ENCODE assay signal across 24 mouse cellular contexts in the genomic region with DNA sequence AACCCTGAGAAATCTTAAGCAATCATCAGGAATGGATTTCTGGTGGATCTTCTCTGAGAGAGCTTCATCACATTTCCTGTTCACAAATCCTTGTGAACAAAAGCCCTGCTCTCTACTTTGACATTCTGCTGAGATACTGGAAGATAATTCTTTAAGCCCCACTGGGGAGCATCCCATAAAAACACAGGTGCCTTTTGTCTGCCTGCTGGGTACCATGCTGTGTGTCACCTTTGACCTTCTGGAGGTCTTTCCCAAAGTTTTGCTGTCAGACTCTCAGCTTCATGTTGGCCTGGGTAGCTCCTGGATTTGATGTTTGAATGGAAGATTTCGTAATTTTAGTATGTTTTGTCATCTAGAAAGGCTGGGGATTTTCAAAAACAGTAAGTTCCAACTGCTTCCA.
"Had no signal": no experiment of that assay in that cellular context is flagged by ENCODE, and none has a peak within 500 bp of the region (broad histone marks: within the 10 kb centered on the region; RNA-seq: fewer than 3 reads in every experiment).

No protein-coding gene starts in this region.

- H3K4me3 ChIP-seq: heart, embryonic 10.5 days; heart, embryonic 13.5 days; heart, embryonic 15.5 days; hindbrain, embryonic 13.5 days; hindbrain, embryonic 15.5 days; intestine, embryonic 15.5 days; layer of hippocampus, adult 2 months; left cerebral cortex, adult 2 months; limb, embryonic 10.5 days; limb, embryonic 12.5 days; liver, embryonic 13.5 days; liver, embryonic 15.5 days had no signal

- H3K9ac ChIP-seq: heart, embryonic 13.5 days; heart, embryonic 15.5 days; hindbrain, embryonic 13.5 days; hindbrain, embryonic 15.5 days; intestine, embryonic 15.5 days; limb, embryonic 12.5 days; liver, embryonic 13.5 days; liver, embryonic 15.5 days had no signal

- H3K9me3 ChIP-seq: heart, embryonic 10.5 days; heart, embryonic 13.5 days; heart, embryonic 15.5 days; hindbrain, embryonic 13.5 days; hindbrain, embryonic 15.5 days; intestine, embryonic 15.5 days; limb, embryonic 10.5 days; limb, embryonic 12.5 days; liver, embryonic 13.5 days; liver, embryonic 15.5 days had no signal

- H3K27ac ChIP-seq: heart, embryonic 10.5 days; heart, embryonic 13.5 days; heart, embryonic 15.5 days; hindbrain, embryonic 13.5 days; hindbrain, embryonic 15.5 days; hindbrain, postnatal 0 days; intestine, embryonic 15.5 days; layer of hippocampus, adult 2 months; left cerebral cortex, adult 2 months; limb, embryonic 10.5 days; limb, embryonic 12.5 days; liver, embryonic 13.5 days; liver, embryonic 15.5 days had no signal

- DNase-seq: gastrocnemius, postnatal 14 days; heart, adult 18-20 months; heart, postnatal 14 days; heart, postnatal 36 days; kidney, adult 18-20 months; kidney, adult 8-10 months; kidney, postnatal 10 days; kidney, postnatal 25 days; kidney, postnatal 4 days; liver; liver, embryonic 13.5 days had no signal

- H3K4me1 ChIP-seq: heart, embryonic 10.5 days; heart, embryonic 13.5 days; heart, embryonic 15.5 days; hindbrain, embryonic 13.5 days; hindbrain, embryonic 15.5 days; intestine, embryonic 15.5 days; limb, embryonic 10.5 days; limb, embryonic 12.5 days; liver, embryonic 13.5 days; liver, embryonic 15.5 days had no signal

- H3K27me3 ChIP-seq: heart, embryonic 13.5 days; heart, embryonic 15.5 days; hindbrain, embryonic 13.5 days; hindbrain, embryonic 15.5 days; intestine, embryonic 15.5 days; limb, embryonic 12.5 days; liver, embryonic 13.5 days; liver, embryonic 15.5 days had no signal

- H3K36me3 ChIP-seq: intestine, embryonic 15.5 days had no signal

- ATAC-seq: hindbrain, postnatal 0 days; intestine, embryonic 15.5 days; intestine, postnatal 0 days had no signal
